In genomic region chr4:150223830-150224229, GRCm38 (mm10) we compare ENCODE assay signal across 41 mouse cellular contexts. TPM values are rescaled to one million over a fixed set of nuclear protein-coding genes. Genes with fewer than 3 reads are reported as not detected.
"Had no signal": no experiment of that assay in that cellular context is flagged by ENCODE, and none has a peak within 500 bp of the region (broad histone marks: within the 10 kb centered on the region; RNA-seq: fewer than 3 reads in every experiment).

No protein-coding gene starts in this region.

- H3K9me3 ChIP-seq: limb, embryonic 10.5 days; limb, embryonic 12.5 days; limb, embryonic 13.5 days; limb, embryonic 15.5 days; liver, embryonic 12.5 days; liver, embryonic 13.5 days; liver, embryonic 15.5 days; lung, embryonic 15.5 days; midbrain, embryonic 10.5 days; midbrain, embryonic 12.5 days; midbrain, embryonic 13.5 days; midbrain, embryonic 15.5 days had no signal

- H3K36me3 ChIP-seq: limb, embryonic 10.5 days; limb, embryonic 12.5 days; limb, embryonic 13.5 days; limb, embryonic 15.5 days; liver, embryonic 12.5 days; liver, embryonic 13.5 days; liver, embryonic 15.5 days; lung, embryonic 15.5 days; midbrain, embryonic 10.5 days; midbrain, embryonic 12.5 days; midbrain, embryonic 13.5 days; midbrain, embryonic 15.5 days had no signal

- H3K4me3 ChIP-seq: limb, embryonic 10.5 days; limb, embryonic 12.5 days; limb, embryonic 13.5 days; limb, embryonic 15.5 days; liver, embryonic 12.5 days; liver, embryonic 13.5 days; liver, embryonic 15.5 days; lung, embryonic 15.5 days; megakaryocyte, embryonic 14.5 days; midbrain, embryonic 10.5 days; midbrain, embryonic 12.5 days; midbrain, embryonic 13.5 days; midbrain, embryonic 15.5 days; myocyte had no signal

- H3K9ac ChIP-seq: limb, embryonic 12.5 days; limb, embryonic 13.5 days; limb, embryonic 15.5 days; liver, embryonic 12.5 days; liver, embryonic 13.5 days; liver, embryonic 14.5 days; liver, embryonic 15.5 days; liver, postnatal 0 days; lung, embryonic 14.5 days; lung, embryonic 15.5 days; midbrain, embryonic 12.5 days; midbrain, embryonic 13.5 days; midbrain, embryonic 15.5 days had no signal

- H3K27me3 ChIP-seq: limb, embryonic 12.5 days; limb, embryonic 13.5 days; limb, embryonic 15.5 days; liver, embryonic 12.5 days; liver, embryonic 13.5 days; liver, embryonic 15.5 days; lung, embryonic 15.5 days had no signal

- H3K27ac ChIP-seq: limb, embryonic 10.5 days; limb, embryonic 12.5 days; limb, embryonic 13.5 days; limb, embryonic 15.5 days; liver, embryonic 12.5 days; liver, embryonic 13.5 days; liver, embryonic 14.5 days; liver, embryonic 15.5 days; lung, embryonic 15.5 days; macrophage; midbrain, embryonic 10.5 days; midbrain, embryonic 12.5 days; midbrain, embryonic 13.5 days; midbrain, embryonic 15.5 days had no signal

- H3K4me2 ChIP-seq: limb, embryonic 12.5 days; limb, embryonic 13.5 days; limb, embryonic 15.5 days; liver, embryonic 11.5 days; liver, embryonic 12.5 days; liver, embryonic 13.5 days; liver, embryonic 15.5 days; lung, embryonic 14.5 days; lung, embryonic 15.5 days; midbrain, embryonic 11.5 days; midbrain, embryonic 12.5 days; midbrain, embryonic 13.5 days; midbrain, embryonic 15.5 days had no signal

- DNase-seq: left cerebral cortex, postnatal 4 days; liver; liver, embryonic 13.5 days; liver, postnatal 0 days; lung, adult 18-20 months; lung, adult 2 months; lung, embryonic 14.5 days; lung, postnatal 14 days; lung, postnatal 36 days; lung, postnatal 4 days; midbrain, embryonic 14.5 days had no signal

RNA-seq across cellular contexts. Expression of gene Car6, which starts 22.7 kb away (rescaled TPM):
- total RNA-seq: left cerebral cortex, adult 8-10 months; left cerebral cortex, postnatal 10 days; left cerebral cortex, postnatal 14 days; left cerebral cortex, postnatal 25 days; left cerebral cortex, postnatal 36 days; left cerebral cortex, postnatal 4 days; liver, adult 2 months; megakaryocyte-erythroid progenitor cell, adult 5-6 weeks; midbrain, postnatal 0 days; monocyte, adult 5-6 weeks had no signal
- polyA plus RNA-seq: limb, embryonic 10.5 days; liver, adult 2 months; liver, embryonic 11.5 days; liver, embryonic 12.5 days; liver, embryonic 13.5 days; liver, embryonic 15.5 days; liver, embryonic 16.5 days; liver, postnatal 0 days; lung, embryonic 14.5 days; lung, embryonic 15.5 days; lung, embryonic 16.5 days; midbrain, embryonic 10.5 days; midbrain, embryonic 11.5 days; midbrain, embryonic 12.5 days; midbrain, embryonic 13.5 days; midbrain, embryonic 15.5 days; midbrain, embryonic 16.5 days; midbrain, postnatal 0 days; neural tube, embryonic 11.5 days had no signal
